Mouse (Mus musculus) c-Kit-positive CD71-positive TER-119-negative erythroid progenitor cells, embryonic 14.5 days (primary cell): ENCODE results near the gene Rangrf.
"Not testable (repeated sequence)": the region's sequence is repeated elsewhere in the genome, so short reads cannot be mapped to it uniquely, and the experiment has no call there.

Source experiments
- DNase-seq: peaks from one replicate; pipeline ENCODE4 v3.0.0-alpha.2; 2013; ENCODE audit warnings: low read depth

Gene Rangrf

DNA sequence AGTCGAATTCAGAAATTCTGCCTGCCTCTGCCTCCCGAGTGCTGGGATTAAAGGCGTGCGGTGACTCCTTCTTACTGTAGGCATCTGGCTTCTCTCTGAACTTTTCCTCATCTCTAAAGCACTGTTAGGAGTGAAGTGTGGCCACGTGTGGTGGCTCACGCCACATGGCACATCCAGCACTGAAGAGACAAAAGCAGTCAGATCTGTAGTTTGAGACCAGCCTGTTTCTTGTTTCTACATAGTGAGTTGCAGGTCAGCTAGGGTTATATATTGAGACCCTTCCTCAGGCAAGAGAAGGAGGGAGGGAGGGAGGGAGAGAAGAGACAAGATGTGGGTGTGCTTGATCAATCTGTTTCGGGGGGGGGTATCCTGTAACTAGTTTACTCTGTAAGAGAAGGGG is at the start of gene Rangrf:
Rangrf (minus strand) TSS at position 101 of the 400 bp plus-strand sequence.
- no peak for DNase-seq

DNA sequence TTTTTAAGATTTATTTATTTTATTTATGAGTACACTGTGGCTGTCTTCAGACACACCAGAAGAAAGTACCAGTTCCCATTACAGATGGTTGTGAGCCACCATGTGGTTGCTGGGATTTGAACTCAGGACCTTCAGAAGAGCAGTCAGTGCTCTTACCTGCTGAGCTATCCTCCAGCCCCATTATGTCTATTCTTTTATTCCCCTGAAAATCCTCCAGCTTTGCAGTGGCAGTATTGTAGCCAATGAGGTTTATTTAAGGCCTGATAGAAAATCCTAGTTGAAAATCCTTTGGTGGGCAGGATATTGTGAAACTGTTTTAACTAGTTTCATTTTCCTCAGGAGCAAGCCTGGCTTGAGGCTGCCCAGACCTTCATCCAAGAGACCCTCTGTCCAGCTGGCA is 45.7 kb upstream of the Rangrf start:
- no peak for DNase-seq

DNA sequence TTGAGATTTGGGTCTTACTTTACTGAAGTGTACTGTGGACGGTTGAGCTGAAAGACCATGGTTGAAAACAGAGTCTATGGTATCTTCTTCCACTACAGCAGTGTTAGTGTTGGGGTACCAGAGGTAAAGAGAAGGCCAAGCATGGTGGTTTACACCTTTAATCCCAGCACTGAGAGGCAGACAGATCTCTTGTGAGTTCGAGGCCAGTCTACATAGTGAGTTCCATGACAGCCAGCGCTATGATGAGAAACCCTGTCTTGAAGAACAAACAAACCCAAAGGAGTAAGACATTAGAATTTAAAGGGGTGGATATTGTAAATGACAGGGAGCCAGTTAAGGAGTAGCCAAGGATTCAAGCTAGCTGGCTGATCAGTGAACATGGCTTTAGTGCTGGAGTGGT is 41.8 kb upstream of the Rangrf start:
- no peak for DNase-seq

DNA sequence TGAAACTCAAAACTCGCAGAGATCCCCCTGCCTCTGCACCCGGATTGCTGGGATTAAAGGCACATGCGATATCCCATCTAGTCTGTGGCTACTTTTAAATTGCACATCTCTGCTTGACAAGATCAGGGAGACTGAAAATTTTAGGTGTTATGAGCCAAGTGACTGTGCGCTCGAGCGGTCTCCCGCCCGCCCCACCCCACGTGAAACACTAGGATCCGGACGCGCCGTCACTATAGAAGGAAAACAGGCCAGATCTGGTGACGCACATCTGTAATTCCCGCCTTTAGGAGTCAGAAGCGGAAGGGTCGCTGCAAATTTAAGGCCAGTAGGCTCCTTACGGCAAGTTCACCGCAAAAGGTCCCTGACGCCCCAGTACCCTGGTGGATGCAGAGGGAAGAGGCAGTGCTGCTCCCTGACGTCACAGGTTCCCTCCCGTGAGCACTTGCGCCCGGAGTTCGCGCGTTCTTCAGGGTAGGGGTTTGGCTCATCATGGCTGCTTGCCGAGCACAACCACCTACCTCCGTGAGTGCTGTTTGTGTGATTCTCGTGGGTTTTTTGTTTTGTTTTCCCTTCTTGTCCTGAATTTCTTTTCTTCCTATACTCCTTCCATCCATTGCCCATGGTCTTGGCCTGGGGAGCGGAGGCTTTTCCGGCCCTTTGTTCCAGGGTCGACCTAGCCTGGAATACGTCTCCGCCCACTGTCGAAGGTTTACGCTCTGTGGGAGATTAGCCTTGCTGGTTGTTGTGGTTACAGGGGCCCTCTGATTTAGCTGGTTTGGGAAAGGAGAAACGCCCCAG is 40.9 kb upstream of the Rangrf start, which contains the start of gene Ctc1:
Ctc1 (plus strand) TSS at position 268 of the 798 bp plus-strand sequence.
- peak; percentile 92 for DNase-seq

DNA sequence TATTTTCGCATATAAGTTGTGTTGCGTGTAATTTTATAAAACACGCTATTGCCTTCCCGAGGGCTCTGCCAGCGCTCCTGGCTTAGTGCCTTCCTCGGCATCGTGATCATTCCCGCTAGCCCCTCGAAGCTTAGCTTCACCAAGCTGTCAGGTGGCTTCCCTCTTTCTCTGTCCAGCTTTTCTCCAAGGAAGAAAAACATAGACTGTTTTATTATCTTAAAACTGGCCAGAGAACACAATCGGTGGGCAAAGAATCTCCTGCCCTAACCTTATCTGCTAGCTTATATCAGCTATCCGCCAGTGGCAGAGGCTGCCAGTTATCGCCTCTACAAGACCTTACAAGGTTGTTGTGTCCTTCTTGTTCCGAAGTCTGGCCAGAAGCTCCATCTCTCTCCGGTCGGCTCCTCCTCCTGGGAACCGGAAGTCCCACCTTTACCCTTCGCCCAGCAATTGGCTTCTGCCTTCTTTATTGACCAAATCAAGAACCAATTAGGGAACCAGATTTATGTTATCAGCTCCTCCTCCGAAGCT is 37.2 kb upstream of the Rangrf start:
- peak; percentile 91 for DNase-seq

DNA sequence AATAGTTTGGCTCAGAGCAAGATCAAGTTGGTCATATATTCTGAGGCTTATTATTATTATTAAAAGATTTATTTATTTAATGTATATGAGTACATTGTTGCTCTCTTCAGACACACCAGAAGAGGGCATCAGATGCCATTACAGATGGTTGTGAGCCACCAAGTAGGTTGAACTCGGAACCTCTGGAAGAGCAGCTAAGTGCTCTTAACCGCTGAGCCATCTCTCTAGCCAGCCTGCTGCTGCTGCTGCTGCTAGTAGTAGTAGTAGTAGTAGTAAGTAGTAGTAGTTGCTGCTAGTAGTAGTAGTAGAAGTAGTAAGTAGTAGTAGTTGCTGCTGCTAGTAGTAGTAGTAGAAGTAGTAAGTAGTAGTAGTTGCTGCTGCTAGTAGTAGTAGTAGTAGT is 36.5 kb upstream of the Rangrf start:
- not testable (repeated sequence) for DNase-seq

DNA sequence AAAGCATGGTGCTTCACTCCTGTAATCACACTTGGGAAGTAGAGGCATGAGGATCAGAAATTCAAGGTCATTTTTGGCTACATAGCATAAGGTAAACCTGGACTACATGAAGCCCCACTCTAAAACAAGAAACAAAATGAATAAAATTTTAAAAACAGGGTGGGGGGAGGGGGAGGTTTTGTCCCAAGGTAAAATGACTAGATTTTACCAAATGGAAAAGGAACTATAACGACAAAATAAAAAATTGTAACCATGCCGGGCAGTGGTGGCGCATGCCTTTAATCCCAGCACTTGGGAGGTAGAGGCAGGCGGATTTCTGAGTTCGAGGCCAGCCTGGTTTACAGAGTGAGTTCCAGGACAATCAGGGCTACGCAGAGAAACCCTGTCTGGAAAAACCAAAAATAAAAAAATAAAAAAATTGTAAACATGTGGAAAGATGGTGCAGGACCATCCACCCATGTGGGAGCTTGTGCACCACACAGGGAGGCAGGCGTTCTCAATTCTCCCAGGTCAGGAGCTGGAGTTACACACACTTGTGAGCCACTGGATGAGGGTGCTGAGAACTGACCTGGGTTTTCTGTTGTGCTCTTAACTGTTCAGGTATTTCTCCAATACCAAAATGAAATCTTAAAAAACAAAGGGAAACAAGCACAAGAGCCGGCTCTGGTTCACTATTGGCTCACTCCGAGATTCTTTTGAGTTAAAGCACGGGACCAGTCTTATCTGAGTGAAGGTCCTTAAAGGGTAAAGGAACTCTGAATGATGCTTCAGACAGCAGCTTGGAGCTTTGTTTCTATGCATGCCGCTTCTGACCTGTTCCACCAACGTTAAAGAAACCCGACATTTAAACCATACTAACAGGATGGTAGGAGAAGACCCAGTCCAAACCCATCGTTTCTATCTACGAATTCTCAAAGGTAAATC is 35.7 kb upstream of the Rangrf start:
- DNase-seq, result no peak

DNA sequence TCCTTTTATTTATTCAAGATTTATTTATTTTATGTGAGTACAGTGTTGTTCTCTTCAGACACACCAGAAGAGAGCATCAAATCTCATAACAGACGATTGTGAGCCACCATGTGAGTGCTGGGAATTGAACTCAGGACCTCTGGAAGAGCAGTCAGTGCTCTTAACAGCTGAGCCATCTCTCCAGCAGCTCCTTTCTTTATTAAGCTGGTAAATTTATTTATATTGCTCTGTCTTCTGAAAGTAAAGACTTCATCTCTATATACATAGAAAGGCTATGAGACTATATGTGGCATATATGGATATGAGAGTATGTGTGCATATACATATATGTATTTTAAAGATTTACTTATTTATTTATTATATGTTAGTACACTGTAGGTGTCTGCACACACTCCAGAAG is 34.5 kb upstream of the Rangrf start:
- no peak for DNase-seq

DNA sequence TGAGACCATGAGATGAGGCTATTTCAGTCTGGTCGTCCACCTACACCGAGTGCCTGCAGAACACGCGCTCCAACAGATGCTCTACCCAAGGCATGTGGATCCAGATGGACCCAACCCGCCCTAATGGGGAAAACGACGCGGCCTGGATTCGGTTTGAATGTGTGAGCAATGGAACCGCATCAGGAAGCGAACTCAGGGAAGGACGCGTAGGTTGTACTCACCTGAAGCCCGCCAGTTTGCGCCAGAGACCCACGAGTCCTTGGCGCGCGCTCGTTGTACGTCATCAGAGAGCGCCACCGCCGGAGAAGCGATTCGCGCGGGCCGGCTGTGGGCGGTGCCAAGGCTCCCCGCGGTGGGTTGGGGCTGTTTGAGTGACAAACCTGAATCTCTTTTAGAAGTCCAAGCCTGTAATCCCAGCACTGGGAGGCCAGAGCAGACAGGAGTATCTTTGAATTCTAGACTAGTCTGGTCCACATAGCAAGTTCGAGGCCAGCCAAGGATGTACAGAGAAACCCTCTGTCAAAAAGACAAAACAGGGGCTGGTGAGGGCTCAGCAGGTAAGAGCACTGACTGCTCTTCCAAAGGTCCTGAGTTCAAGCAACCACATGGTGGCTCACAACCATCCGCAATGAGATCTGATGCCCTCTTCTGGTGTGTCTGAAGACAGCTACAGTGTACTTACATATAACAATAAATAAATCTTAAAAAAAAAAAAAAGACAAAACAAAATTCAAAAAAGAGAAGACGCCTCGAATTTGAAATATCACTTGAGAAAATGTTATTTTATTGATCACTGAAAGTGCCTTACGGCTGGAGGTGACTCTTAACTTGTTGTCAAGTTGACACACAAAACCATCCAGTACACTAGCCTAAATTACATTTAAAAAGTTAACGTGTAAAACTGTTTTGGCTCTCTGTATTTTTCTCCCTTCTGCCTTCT is 33.5 kb upstream of the Rangrf start, which contains the start of gene Pfas:
Pfas (minus strand) TSS at position 279 of the 940 bp plus-strand sequence.
- DNase-seq, result peak; percentile 94

DNA sequence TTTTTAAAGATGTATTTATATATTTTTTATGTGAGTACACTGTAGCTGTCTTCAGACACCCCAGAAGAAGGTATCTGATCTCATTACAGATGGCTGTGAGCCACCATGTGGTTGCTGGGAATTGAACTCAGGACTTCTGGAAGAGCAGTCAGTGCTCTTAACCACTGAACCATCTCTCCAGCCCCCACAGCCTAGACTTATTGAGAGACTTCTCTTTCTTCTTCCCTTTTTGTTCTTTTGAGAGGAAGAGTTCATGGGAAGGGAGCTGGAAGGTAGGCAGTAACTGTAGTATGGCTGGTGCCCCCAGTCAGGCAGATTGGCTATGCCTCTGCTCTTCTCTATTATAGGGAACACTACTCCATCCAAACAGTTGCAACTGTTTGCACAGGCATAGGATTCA is 31.6 kb upstream of the Rangrf start:
- not testable (repeated sequence) for DNase-seq

DNA sequence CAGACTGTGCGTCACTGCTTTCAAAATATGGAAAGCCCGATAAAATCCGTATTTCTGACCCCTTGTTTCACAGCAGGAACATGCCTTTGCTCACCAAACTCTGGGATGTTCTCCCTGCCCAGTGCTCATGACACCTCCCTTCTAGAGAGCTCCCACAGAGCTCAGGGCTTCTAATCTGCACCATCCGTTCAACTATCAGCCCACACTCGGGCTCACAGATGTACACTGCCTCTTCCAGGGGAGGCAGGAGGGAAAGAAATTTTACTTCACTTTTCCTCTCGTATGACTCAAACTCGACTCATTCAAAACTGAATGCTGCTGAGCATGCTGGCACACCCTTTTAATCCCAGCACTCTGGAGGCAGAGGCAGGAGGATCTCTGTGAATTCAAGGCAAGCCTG is 30.2 kb upstream of the Rangrf start:
- peak; percentile 61 for DNase-seq

DNA sequence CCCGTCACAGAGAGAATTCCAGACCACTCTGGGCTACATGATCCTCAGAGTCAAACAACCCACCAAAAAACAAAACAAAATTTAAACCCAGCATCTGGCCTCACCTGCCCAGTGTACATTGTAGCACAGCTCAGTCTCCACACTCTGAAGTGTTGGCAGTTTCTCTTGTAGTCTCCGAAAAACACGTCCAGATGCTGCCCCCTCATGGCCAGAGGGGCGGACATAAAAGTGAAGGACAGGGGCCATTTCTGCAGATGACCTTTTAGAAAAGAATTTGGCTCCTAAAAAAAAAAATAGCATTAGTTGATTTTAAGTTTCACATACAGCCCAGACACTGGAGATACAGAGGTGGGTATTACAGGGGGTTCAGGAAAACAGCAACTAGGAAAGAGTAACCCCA is 28.6 kb upstream of the Rangrf start:
- DNase-seq, result no peak

DNA sequence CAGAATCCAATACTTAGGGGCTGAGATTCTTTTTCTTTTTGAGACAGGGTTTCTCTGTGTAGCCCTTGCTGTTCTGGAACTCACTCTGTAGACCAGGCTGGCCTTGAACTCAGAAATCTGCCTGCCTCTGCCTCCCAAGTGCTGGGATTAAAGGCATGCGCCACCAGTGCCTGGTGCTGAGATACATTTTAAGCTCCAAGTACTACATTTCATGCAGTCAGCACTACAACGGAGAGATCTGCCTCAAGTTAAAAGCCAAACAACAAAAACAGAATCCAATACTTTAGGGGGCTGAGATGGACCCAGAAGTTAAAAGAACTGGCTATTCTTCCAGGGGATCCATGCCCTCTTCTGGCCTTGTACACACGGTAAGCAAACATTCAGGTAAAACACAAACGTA is 27.8 kb upstream of the Rangrf start:
- not testable (repeated sequence) for DNase-seq

DNA sequence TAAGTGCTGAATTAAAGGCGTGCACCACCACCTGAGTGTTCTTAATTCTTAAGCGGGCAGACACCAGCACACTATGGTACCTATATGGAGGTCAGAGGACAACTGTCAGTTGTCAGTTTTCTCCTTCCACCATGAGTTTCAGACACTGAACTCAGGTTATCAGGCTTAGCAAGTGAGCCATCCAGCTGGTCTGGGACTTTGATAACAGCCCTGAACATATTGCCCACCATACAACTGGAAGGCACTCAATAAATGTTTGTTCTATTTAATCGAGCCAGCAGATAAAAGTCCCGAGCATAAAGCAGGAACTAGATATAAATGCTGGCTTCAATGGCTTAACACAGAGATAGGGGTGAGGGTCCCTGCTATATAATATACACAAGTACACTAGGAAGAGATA is 22.1 kb upstream of the Rangrf start:
- no peak for DNase-seq

DNA sequence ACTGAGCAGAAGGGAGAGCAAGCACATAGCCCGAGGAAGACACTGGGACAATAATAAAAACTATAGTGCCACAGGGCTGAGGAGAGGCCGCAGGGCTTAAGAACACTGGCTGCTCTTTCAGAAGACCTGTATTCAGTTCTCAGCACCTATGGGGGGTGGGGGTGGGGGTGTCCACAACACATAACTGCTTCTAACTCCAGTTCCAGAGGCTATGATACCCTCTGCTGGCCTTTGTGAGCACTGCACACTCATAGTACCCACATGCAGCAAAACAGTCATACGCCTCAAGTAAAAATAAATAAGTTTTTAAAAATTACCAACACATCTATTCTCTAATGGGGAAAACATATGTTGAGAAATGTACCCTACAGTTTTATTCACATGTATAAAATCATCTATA is 19.4 kb upstream of the Rangrf start:
- no peak for DNase-seq

DNA sequence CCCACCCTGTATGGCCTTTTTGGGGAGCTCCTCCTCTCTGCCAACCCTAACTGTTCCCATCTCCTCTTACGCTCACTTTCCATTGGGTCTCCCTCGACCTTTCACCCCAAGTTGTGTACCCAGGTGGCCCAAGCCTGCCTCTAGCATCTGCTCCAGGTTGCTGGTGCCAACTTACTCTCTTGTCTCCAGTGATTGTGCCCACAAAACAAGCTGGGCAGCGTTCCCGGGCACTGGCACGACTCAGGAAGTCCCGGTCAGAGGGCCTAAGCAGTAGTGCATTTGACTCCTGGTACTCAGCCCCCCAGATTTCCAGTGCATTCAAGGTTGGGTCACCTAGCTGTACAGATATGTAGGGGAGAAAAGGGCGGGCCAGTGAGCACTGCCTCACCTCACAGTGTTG is 18.1 kb upstream of the Rangrf start:
- DNase-seq, result no peak

DNA sequence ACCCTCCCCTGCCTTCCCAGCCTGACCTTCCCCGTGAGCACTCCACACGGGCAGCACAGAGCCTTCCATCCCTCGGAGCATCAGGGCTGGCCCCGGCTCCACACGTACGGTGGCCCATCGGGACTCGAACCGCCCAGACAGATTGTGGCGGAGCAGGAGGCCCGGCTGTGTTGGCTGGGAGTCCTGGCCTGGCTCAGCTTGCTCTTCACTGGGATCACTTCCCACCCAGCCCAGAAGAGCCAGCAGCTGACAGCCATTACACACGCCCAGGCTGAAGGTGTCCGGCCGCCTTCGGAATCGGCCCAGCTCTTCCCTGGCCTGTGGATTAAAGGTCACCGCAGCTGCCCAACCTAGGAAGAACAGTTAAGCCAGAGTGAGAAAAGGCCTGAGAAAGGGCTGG is 13.4 kb upstream of the Rangrf start:
- no peak for DNase-seq

DNA sequence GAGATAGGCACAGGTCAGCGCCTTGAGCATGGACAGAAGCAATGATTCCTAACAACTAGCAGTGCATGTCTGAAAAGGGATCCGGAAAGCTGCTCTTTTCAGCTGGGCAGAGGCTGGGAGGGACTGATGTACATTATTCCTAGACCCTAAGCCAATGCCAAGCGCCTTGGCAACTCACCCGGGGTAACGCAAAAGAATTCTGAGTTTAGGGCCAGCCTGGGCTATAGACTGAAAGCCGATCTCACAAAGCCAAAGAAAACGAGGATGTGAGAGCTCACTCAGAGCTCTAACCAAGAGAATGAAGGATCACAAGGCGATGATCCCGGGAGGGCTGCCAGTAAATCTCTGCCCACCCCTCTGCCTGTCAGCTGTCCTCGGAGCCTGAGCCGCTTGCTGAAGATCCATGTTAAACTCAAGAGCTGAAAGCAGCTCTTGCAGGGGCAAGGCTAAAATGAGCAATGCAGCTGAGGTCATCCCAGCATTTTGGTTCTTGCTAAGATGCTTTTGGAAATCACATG is 12.4 kb upstream of the Rangrf start:
- no peak for DNase-seq

DNA sequence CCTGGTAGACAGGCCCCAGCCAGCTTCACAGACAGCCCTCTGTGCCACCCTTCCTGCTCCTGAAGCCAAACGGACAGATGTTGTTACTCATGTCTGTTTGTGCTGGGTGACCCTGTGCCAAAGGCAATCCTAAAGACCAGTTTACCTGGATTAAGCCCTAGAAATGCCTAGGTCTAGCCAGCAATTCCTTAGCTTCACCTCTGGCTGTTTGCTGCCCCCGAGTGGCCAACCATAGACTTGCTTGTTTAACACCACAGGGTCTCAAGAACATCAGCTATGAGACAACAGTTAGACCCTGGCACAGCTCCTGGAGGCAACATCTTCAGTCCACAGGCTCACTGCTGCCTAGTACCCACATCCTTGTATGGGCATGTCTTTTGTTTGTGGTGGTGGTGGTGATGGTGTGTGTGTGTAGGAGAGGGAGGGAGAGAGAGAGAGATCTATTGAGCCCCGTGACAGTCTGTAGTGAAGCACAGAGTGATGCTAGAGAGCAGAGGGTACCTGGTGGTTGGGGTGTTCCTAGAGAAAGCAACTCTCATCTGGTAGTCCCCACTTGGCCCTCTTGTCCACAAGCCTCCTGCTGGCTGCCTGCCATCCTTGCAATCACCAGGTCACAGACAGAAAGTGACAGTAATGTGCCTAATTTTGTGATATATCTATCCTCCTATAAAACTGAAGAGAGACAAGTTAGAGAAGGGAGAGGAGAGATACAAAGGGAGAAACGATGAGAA is 7.8 kb upstream of the Rangrf start:
- DNase-seq, result peak; percentile 54

DNA sequence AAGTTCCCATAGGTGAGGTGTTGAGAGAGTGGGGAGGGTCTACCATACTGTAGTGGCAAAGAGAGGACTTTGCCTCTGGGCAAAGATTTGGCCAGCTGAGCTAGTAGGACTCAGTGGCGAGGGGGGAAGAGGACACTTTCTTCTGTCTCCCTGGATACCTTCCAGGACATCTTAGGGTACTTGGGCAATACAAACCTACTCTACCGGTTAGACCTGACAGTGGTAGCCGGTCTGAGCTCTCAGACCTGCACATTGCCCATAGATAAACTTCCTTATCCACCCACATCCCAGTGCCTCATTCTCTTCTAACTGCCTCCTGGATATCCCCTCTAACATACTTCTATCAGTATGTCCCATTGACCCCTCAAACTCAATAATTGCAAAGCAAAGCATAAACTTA is 5.9 kb upstream of the Rangrf start:
- DNase-seq, result no peak

DNA sequence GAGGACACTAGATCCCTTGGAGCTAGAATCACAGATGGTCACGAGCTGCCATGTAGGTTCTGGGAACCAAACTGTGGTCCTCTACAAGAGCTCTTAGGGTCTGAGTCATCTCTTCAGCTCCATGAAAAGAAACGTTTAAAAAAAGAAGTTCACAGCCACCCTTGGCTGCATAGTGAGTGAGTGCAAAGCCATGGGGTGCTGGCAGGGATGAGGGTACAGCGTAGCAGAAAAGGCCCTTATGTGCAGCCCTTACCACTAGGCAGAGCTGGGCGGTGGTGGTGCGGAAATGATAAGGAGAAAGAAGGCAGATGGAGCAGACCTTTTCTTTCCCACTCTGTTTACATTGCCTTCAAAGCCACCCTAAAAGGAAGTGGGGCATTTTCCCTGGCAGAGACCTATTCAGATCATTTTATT is 4.3 kb upstream of the Rangrf start:
- DNase-seq, result no peak
